Mouse (Mus musculus): Measurements from ENCODE around the gene Snx6. TPM values are rescaled to one million over a fixed set of nuclear protein-coding genes. Genes with fewer than 3 reads are reported as not detected.
A peak's percentile ranks its signal among the peaks of the same experiment; 100 is the strongest.

Gene Snx6
- polyA plus RNA-seq, 1 experiment from 2014 or later = 191 TPM

DNA sequence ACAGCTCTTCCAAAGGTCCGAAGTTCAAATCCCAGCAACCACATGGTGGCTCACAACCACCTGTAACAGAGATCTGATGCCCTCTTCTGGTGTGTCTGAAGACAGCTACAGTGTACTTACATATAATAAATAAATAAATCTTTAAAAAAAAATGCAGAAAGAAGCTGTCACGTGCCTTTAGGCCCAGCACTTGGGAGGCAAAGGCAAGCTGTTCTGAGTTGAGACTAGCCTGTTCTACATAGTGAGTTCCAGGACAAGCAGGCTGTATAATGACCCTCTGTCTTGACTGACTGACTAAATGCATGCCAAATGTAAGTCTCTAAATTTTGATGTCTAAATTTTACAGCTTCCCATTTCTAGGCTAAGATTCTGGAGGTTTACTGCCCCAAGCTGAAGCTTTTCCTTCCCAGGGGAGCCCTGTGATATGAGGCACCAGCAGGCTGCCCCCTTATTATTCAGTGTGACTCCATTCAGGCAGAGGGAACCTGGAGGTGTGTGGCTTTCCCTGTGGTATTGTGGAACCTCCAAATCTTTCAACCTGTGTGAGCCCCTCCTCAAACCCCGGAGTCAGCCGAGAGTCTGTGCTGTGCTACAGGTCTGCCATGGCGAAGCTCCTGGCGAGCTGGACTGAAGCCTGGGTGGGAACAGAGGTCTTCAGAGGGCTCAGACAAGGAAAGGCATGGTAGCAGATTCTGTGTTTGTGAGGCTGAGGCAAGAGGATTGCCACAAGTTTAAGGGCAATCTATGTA is 9.9 kb upstream of the Snx6 start:
- no peak overlapping the region for H3K4me3 ChIP-seq (ENCODE audit: low read length)
- no peaks in the 10 kb centered on the region for H3K27me3 ChIP-seq (ENCODE audit: insufficient read depth, low read length)
- H3K36me3 ChIP-seq (ENCODE audit: insufficient read depth, low read length) = no peaks in the 10 kb centered on the region
- H3K9ac ChIP-seq (replicated peaks; ENCODE audit: low read length) = no peak overlapping the region
- peak; percentile 20; the same call in 1 of the 2 replicates for ATAC-seq (ENCODE audit: low FRiP score, low TSS enrichment)
- no peaks in the 10 kb centered on the region for H3K9me3 ChIP-seq (ENCODE audit: low read length)
- no peak overlapping the region for H3K4me2 ChIP-seq (replicated peaks; ENCODE audit: low read depth, low read length)
- peak overlapping the region; percentile 43; the same call in 1 of the 2 replicates for H3K27ac ChIP-seq (ENCODE audit: low read length)
- WGBS = 78% methylated on average over 6 of the region's 6 CpGs
- H3K4me1 ChIP-seq (ENCODE audit: insufficient read depth, low read length) = peaks cover 22% of the 10 kb centered on the region

DNA sequence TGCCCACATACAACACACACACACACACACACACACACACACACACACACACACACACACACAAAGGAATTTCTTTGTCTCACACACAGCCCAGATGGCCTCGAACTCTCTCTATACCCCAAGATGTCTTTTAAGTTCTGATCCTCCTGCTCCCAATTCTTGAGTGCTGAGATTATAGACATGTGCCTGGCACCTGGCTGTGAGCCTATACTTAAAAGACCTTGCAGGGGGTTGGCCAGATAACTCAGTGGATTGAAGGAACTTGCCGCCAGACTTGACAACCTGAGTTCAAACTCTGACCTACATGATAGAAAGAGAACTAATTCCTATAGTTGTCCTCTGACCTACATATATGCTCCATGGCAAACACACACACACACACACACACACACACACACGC is 8.0 kb upstream of the Snx6 start:
- Histone ChIP-seq H3K36me3 (ENCODE audit: insufficient read depth, low read length) (no peaks in the 10 kb centered on the region), H3K9ac (replicated peaks; ENCODE audit: low read length) (no peak overlapping the region), H3K27me3 (ENCODE audit: insufficient read depth, low read length) (no peaks in the 10 kb centered on the region), H3K27ac (ENCODE audit: low read length) (no peak overlapping the region), H3K4me2 (replicated peaks; ENCODE audit: low read depth, low read length) (no peak overlapping the region), H3K4me1 (ENCODE audit: insufficient read depth, low read length) (peaks cover 17% of the 10 kb centered on the region), H3K9me3 (ENCODE audit: low read length) (no peaks in the 10 kb centered on the region), H3K4me3 (ENCODE audit: low read length) (no peak overlapping the region)
- WGBS = 84% methylated on average over 3 of the region's 3 CpGs
- no peak for ATAC-seq (ENCODE audit: low FRiP score, low TSS enrichment)

GRCm38 (mm10) chr12:54796516-54797195 is 1.2 kb upstream of the Snx6 start:
- Histone ChIP-seq H3K9ac (replicated peaks; ENCODE audit: low read length) (no peak overlapping the region), H3K27me3 (ENCODE audit: insufficient read depth, low read length) (no peaks in the 10 kb centered on the region), H3K27ac (ENCODE audit: low read length) (no peak overlapping the region), H3K36me3 (ENCODE audit: insufficient read depth, low read length) (no peaks in the 10 kb centered on the region), H3K9me3 (ENCODE audit: low read length) (no peaks in the 10 kb centered on the region), H3K4me3 (ENCODE audit: low read length) (no peak overlapping the region), H3K4me2 (replicated peaks; ENCODE audit: low read depth, low read length) (no peak overlapping the region), H3K4me1 (ENCODE audit: insufficient read depth, low read length) (peaks cover 16% of the 10 kb centered on the region)
- ATAC-seq (ENCODE audit: low FRiP score, low TSS enrichment) = no peak
- WGBS = 88% methylated on average over 8 of the region's 8 CpGs

GRCm38 (mm10) chr12:54794392-54794791 is 1.1 kb downstream of the Snx6 start:
- ATAC-seq (ENCODE audit: low FRiP score, low TSS enrichment) = no peak
- peak overlapping the region; percentile 49 for H3K9ac ChIP-seq (replicated peaks; ENCODE audit: low read length)
- 15% methylated on average over 3 of the region's 3 CpGs for WGBS
- no peak overlapping the region for H3K27ac ChIP-seq (ENCODE audit: low read length)
- peak overlapping the region; percentile 71 for H3K4me2 ChIP-seq (replicated peaks; ENCODE audit: low read depth, low read length)
- no peaks in the 10 kb centered on the region for H3K27me3 ChIP-seq (ENCODE audit: insufficient read depth, low read length)
- no peaks in the 10 kb centered on the region for H3K9me3 ChIP-seq (ENCODE audit: low read length)
- H3K36me3 ChIP-seq (ENCODE audit: insufficient read depth, low read length) = no peaks in the 10 kb centered on the region
- peaks cover 27% of the 10 kb centered on the region for H3K4me1 ChIP-seq (ENCODE audit: insufficient read depth, low read length)
- peak overlapping the region; percentile 99 for H3K4me3 ChIP-seq (ENCODE audit: low read length)

DNA sequence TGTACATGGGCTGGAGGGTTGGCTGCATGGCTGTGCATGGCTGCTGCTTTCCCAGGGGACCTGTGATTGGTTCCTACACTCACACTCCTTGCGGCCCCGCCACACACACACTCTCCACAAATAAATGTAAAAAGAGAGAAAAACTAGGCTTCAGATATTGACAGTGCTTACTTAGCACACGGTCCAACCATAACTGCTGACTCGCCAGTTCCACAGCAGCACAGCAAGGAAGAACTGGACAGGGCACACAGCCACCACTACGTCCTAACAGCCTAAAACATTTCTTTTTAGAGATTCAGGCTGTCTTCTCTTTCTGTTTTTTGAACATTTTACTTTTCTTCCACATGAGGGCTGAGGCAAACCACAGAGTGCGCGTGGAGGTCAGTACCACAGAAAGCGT is 4.0 kb downstream of the Snx6 start:
- Histone ChIP-seq H3K27ac (ENCODE audit: low read length) (peak overlapping the region; percentile 1; the same call in 1 of the 2 replicates), H3K27me3 (ENCODE audit: insufficient read depth, low read length) (no peaks in the 10 kb centered on the region), H3K4me1 (ENCODE audit: insufficient read depth, low read length) (peaks cover 33% of the 10 kb centered on the region), H3K36me3 (ENCODE audit: insufficient read depth, low read length) (0 out of 2 replicates have a peak, but pooled peaks cover 4% of the 10 kb centered on the region), H3K9me3 (ENCODE audit: low read length) (no peaks in the 10 kb centered on the region), H3K4me3 (ENCODE audit: low read length) (no peak overlapping the region), H3K9ac (replicated peaks; ENCODE audit: low read length) (no peak overlapping the region), H3K4me2 (replicated peaks; ENCODE audit: low read depth, low read length) (no peak overlapping the region)
- no peak for ATAC-seq (ENCODE audit: low FRiP score, low TSS enrichment)
- WGBS = 81% methylated on average over 8 of the region's 8 CpGs

DNA sequence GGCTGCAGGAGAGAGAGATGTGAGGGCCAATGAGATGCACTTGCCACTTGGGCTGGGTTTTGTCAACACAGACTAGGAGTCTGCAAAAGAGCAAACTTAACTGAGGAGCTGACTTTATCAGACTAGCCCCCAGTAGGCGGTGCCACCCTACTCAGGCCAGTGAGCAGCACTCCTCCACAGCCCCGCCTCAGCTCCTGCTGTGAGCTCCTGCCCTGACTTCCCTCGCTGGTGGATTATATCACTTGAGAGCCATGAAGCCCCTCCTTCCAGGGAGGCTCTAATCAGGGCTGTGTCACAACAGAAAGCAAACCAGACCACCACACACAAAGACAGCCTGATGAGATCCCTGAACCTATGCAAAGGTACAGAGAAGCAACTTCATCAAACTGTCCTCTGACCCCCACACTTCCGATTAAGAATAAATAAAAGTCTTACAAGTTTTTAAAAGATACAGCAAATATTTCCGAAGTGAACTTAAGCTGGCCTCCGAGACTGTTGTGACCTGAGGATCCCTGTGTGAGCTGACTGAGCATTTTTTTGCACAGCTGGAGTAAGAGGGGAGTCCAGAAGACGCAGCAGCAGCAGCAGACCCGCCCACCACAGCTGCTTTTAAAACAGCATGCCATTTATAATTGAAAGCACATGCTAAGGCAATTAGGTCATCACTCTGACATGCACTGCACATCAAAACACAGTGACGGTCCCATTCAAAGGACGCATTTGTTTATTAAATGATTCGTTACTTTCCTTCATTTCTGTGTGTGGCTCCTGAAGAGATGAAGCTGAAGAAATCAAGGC is 6.0 kb downstream of the Snx6 start:
- peak; percentile 91 for ATAC-seq (ENCODE audit: low FRiP score, low TSS enrichment)
- 24% methylated on average over 11 of the region's 11 CpGs for WGBS
- Histone ChIP-seq H3K27ac (ENCODE audit: low read length) (peak overlapping the region; percentile 53), H3K9ac (replicated peaks; ENCODE audit: low read length) (0 out of 2 replicates have a peak overlapping the region, but pooled peaks have one; percentile 31), H3K36me3 (ENCODE audit: insufficient read depth, low read length) (peaks cover 4% of the 10 kb centered on the region; the same call in 1 of the 2 replicates), H3K4me3 (ENCODE audit: low read length) (peak overlapping the region; percentile 0; the same call in 1 of the 2 replicates), H3K27me3 (ENCODE audit: insufficient read depth, low read length) (no peaks in the 10 kb centered on the region), H3K9me3 (ENCODE audit: low read length) (no peaks in the 10 kb centered on the region), H3K4me2 (replicated peaks; ENCODE audit: low read depth, low read length) (peak overlapping the region; percentile 7), H3K4me1 (ENCODE audit: insufficient read depth, low read length) (peaks cover 29% of the 10 kb centered on the region)

- Histone ChIP-seq H3K36me3 (ENCODE audit: insufficient read depth, low read length) (peaks cover 57% of the 10 kb centered on the region), H3K9me3 (ENCODE audit: low read length) (peaks cover 4% of the 10 kb centered on the region; the same call in 1 of the 2 replicates)
These were observed 31.9 kb downstream of the Snx6 start for GRCm38 (mm10) chr12:54763624-54764023.

DNA sequence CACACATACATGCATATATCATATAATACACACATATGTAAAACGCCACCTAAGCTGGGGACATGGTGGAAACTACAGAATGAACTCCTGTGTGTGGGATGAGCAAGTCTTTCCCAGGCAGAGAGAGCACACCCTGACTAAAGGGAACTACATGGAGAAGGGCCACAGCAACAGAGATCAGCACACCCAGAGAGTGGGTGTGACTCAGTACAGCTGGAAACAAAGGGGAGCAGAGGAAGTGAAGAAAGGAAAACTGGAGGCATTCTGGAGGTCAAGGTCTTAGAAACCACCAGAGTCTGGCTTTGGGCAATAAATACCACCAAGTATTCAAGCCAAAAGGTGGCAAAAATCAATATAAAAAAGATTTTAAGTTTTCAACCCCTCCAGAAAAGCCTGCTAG is 34.8 kb downstream of the Snx6 start:
- Histone ChIP-seq H3K27ac (ENCODE audit: low read length) (no peak overlapping the region), H3K4me3 (ENCODE audit: low read length) (no peak overlapping the region), H3K27me3 (ENCODE audit: insufficient read depth, low read length) (no peaks in the 10 kb centered on the region), H3K4me1 (ENCODE audit: insufficient read depth, low read length) (no peaks in the 10 kb centered on the region), H3K36me3 (ENCODE audit: insufficient read depth, low read length) (peaks cover 57% of the 10 kb centered on the region), H3K9ac (replicated peaks; ENCODE audit: low read length) (no peak overlapping the region), H3K9me3 (ENCODE audit: low read length) (peaks cover 4% of the 10 kb centered on the region; the same call in 1 of the 2 replicates), H3K4me2 (replicated peaks; ENCODE audit: low read depth, low read length) (no peak overlapping the region)
- no peak for ATAC-seq (ENCODE audit: low FRiP score, low TSS enrichment)
- WGBS = 93% methylated on average over 1 of the region's 1 CpGs

More at GRCm38 (mm10) chr12:54763624-54764023, 31.9 kb downstream of the Snx6 start:
- Histone ChIP-seq H3K4me3 (ENCODE audit: low read length) (no peak overlapping the region), H3K4me2 (replicated peaks; ENCODE audit: low read depth, low read length) (no peak overlapping the region), H3K27ac (ENCODE audit: low read length) (no peak overlapping the region), H3K4me1 (ENCODE audit: insufficient read depth, low read length) (no peaks in the 10 kb centered on the region), H3K9ac (replicated peaks; ENCODE audit: low read length) (no peak overlapping the region), H3K27me3 (ENCODE audit: insufficient read depth, low read length) (no peaks in the 10 kb centered on the region)
- 79% methylated on average over 12 of the region's 12 CpGs for WGBS
- no peak for ATAC-seq (ENCODE audit: low FRiP score, low TSS enrichment)

- Histone ChIP-seq H3K4me3 (ENCODE audit: low read length) (no peak overlapping the region), H3K4me1 (ENCODE audit: insufficient read depth, low read length) (no peaks in the 10 kb centered on the region), H3K9ac (replicated peaks; ENCODE audit: low read length) (no peak overlapping the region), H3K4me2 (replicated peaks; ENCODE audit: low read depth, low read length) (no peak overlapping the region), H3K27me3 (ENCODE audit: insufficient read depth, low read length) (no peaks in the 10 kb centered on the region), H3K36me3 (ENCODE audit: insufficient read depth, low read length) (peaks cover 50% of the 10 kb centered on the region), H3K27ac (ENCODE audit: low read length) (no peak overlapping the region), H3K9me3 (ENCODE audit: low read length) (peaks cover 4% of the 10 kb centered on the region; the same call in 1 of the 2 replicates)
- 95% methylated on average over 2 of the region's 2 CpGs for WGBS
- ATAC-seq (ENCODE audit: low FRiP score, low TSS enrichment) = no peak
These were observed 36.7 kb downstream of the Snx6 start for GRCm38 (mm10) chr12:54758846-54759245.
